17 mouse cellular contexts compared by ENCODE assay signal in genomic region chr9:121568451-121568850, GRCm38 (mm10).
"Had no signal": no experiment of that assay in that cellular context is flagged by ENCODE, and none has a peak within 500 bp of the region (broad histone marks: within the 10 kb centered on the region; RNA-seq: fewer than 3 reads in every experiment).

No protein-coding gene starts in this region.

- H3K4me3 ChIP-seq: layer of hippocampus, adult 2 months; limb, embryonic 12.5 days; liver, embryonic 13.5 days; megakaryocyte, embryonic 14.5 days; midbrain, embryonic 10.5 days; midbrain, embryonic 13.5 days had no signal

- H3K4me1 ChIP-seq: liver, embryonic 13.5 days; megakaryocyte, embryonic 14.5 days had no signal

- H3K27me3 ChIP-seq: limb, embryonic 12.5 days; liver, embryonic 13.5 days; midbrain, embryonic 13.5 days had no signal

- H3K27ac ChIP-seq: kidney, postnatal 0 days; layer of hippocampus, adult 2 months; liver, embryonic 13.5 days; macrophage; midbrain, embryonic 10.5 days; midbrain, embryonic 13.5 days had no signal

- ATAC-seq: lung, postnatal 0 days; midbrain, embryonic 13.5 days; midbrain, embryonic 16.5 days had no signal

- H3K4me2 ChIP-seq: limb, embryonic 12.5 days; liver, embryonic 13.5 days; lung, embryonic 14.5 days; midbrain, embryonic 13.5 days had no signal

- H3K9ac ChIP-seq: limb, embryonic 12.5 days; liver, embryonic 13.5 days; lung, embryonic 14.5 days; midbrain, embryonic 13.5 days had no signal

- DNase-seq: kidney, postnatal 25 days; layer of hippocampus, adult 9-11 months; liver; liver, embryonic 13.5 days; lung, embryonic 14.5 days; thymus, adult 2 months; thymus, postnatal 14 days; thymus, postnatal 4 days had no signal

- H3K36me3 ChIP-seq: limb, embryonic 12.5 days; liver, embryonic 13.5 days; midbrain, embryonic 10.5 days; midbrain, embryonic 13.5 days had no signal

- H3K9me3 ChIP-seq: limb, embryonic 12.5 days; liver, embryonic 13.5 days; midbrain, embryonic 13.5 days had no signal
